Mouse (Mus musculus): Measurements from ENCODE around the gene Cep85l. TPM values are rescaled to one million over a fixed set of nuclear protein-coding genes. Genes with fewer than 3 reads are reported as not detected.

The Cep85l gene
- total RNA-seq, 2 experiments from 2014 or later: 22.8 to 25.1 TPM

DNA sequence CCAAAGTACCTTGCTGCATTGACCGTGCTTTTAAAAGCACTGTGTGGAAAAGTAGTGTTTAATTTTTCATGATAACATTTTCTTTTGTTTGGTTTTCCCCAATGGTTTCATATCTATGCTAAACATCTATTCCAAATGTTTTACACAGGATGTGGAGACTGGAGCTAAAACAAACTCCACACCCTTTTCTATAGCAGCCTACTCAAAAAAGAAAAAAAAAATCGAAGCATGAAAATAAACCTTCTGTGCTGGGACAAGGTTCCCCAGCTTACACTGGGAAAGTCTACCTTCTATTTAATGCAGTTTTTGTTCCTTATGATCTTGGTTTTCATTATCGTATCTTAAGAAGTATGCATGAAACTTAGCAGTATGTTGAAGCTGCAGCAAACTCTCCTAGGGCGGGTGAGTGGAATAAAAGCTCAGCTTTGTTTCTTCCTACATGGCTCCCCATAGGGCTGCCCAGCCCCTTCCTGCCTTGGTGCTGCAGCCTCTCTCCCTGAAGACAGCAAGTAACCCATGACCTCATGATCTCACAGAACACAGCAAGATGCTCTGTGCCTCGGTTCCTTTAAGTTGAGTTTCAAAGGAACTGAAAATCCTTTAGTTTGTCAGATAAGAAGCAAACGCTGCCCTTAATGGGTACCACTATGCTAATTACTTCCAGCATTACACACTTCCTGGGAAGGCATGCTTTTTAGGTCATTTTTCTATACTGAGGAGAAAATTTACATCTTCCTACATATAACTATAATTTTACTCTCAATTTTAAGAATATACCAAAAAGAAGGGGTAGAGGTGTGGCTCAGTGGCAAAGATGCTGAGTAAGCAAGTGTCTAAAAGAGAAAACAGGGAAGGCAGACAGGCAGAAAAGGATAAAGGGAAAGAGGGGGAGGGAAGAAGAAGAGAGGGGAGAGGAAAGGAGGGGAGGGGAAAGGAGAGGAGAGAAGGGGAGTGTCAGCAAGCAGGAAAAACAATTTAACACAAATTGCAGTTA lies 34.6 kb upstream of the Cep85l start:
- no peak overlapping the region for H3K4me3 ChIP-seq
- no peak for DNase-seq (ENCODE audit: low spot score in 2 of 2)
- H3K27ac ChIP-seq: 0 out of 2 replicates have a peak overlapping the region, but pooled peaks have one; percentile 32
- TF ChIP-seq CTCF (conservative IDR thresholded peaks at IDR 0.05): no peak

GRCm38 (mm10) chr10:53412936-53413335 lies 33.2 kb upstream of the Cep85l start:
- Histone ChIP-seq H3K4me3 (no peak overlapping the region), H3K27ac (no peak overlapping the region)
- DNase-seq (ENCODE audit: low spot score in 2 of 2): no peak
- TF ChIP-seq CTCF (conservative IDR thresholded peaks at IDR 0.05): no peak

GRCm38 (mm10) chr10:53412165-53412564 lies 32.4 kb upstream of the Cep85l start:
- no peak for DNase-seq (ENCODE audit: low spot score in 2 of 2)
- Histone ChIP-seq H3K4me3 (no peak overlapping the region), H3K27ac (no peak overlapping the region)
- TF ChIP-seq CTCF (conservative IDR thresholded peaks at IDR 0.05): no peak

DNA sequence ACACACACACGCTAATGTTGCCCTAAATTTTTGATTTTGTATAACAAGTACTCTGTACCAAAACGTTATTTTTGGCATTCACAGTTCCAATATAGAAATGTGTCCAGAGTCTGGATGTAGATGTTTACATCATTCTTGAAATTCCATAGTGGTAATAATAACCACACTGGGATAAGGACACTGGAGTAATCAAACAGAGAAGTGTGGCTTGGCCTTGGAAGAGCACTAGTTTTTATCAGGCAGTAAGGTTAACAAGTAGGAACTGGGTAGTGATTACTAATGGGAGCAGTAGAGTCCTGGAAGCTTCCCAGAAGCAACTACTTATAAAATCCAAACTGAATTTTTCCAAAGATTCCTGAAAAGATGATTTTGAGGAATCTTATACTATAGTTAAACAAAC lies 31.1 kb upstream of the Cep85l start:
- H3K4me3 ChIP-seq: no peak overlapping the region
- TF ChIP-seq CTCF (conservative IDR thresholded peaks at IDR 0.05): no peak
- no peak overlapping the region for H3K27ac ChIP-seq
- no peak for DNase-seq (ENCODE audit: low spot score in 2 of 2)

- no peak overlapping the region for H3K4me3 ChIP-seq
- H3K27ac ChIP-seq: peak overlapping the region; percentile 79
- TF ChIP-seq CTCF (conservative IDR thresholded peaks at IDR 0.05): no peak
- DNase-seq (ENCODE audit: low spot score in 2 of 2): no peak
These were observed 27.7 kb upstream of the Cep85l start for GRCm38 (mm10) chr10:53407422-53407821.

GRCm38 (mm10) chr10:53406845-53407244 lies 27.1 kb upstream of the Cep85l start:
- H3K4me3 ChIP-seq: no peak overlapping the region

DNA sequence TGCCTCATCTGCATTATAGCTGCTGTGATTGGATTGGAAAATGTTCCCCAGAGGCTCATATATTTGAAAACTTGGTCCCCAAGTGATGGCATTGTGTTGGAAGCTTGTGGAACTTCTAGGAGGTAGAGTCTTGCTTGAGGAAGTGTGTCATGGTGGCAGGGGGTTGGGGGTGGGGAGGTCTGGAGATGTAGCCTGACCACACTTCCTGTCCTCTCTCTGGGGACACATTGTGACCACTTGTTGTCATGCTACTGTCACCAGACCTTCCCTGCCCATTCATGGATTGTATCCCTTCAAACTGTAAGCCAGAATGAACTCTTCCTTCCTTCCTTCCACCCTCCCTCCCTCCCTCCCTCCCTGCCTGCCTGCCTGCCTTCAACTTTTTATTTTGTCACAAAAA lies 22.5 kb upstream of the Cep85l start:
- no peak overlapping the region for H3K27ac ChIP-seq
- DNase-seq (ENCODE audit: low spot score in 2 of 2): no peak
- no peak overlapping the region for H3K4me3 ChIP-seq
- TF ChIP-seq CTCF (conservative IDR thresholded peaks at IDR 0.05): no peak

More at GRCm38 (mm10) chr10:53406845-53407244, 27.1 kb upstream of the Cep85l start:
- no peak for DNase-seq (ENCODE audit: low spot score in 2 of 2)
- TF ChIP-seq CTCF (conservative IDR thresholded peaks at IDR 0.05): no peak
- H3K27ac ChIP-seq: peak overlapping the region; percentile 79; the same call in 1 of the 2 replicates

DNA sequence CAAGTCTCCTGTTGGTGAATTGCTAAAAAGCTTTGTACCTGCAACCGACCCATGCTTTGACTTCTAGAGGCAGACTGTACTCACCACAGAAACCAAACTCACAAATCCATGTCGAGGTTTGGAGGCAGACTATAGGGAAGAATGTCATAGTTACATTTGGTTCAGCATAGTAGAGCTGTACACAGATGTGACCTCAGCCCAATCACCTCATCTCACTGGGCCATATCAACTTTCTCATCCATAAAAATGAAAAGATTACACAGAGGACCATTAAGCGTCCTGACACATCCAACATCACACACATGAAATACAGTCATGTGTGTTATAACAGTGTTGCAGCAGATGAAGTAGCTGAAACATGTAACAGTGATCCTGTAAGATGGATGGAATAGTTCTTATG lies 19.3 kb upstream of the Cep85l start:
- Histone ChIP-seq H3K27ac (no peak overlapping the region), H3K4me3 (no peak overlapping the region)
- no peak for DNase-seq (ENCODE audit: low spot score in 2 of 2)
- TF ChIP-seq CTCF (conservative IDR thresholded peaks at IDR 0.05): no peak

- TF ChIP-seq CTCF (conservative IDR thresholded peaks at IDR 0.05): no peak
- H3K27ac ChIP-seq: peak overlapping the region; percentile 88
- DNase-seq (ENCODE audit: low spot score in 2 of 2): no peak
- H3K4me3 ChIP-seq: peak overlapping the region; percentile 47
These were observed 18.8 kb upstream of the Cep85l start for GRCm38 (mm10) chr10:53398540-53398902.

DNA sequence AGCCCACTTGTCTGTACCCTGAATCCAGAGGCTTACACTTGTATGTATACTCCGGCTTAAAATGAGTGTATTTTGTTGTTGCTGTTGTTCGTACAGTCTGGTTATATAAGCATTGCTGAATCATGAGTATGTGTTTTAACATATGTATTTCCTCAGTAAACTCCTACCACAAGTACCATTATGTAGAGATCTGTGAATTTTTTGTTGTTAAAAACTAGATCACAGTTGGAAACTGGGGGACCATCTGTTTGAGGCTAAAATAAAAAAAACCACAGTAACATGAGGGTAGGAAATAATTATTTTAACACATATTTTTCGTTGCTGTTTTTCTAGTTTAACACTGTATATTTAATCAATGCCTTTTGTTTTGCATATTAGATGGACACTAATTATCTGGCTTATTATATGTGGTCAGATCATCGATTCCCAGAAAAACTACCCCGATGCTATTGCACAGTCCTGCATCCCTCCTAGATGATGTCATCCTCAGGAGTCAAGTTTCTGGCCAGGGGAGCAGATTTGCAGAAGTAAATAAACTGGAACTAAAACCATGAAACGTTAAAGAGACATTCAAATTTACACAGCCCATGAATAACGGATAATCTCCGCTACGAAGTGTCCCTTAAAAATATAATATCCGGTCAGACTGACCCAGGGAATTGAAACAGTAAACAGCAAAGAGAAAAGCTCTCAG lies 18.2 kb upstream of the Cep85l start:
- Histone ChIP-seq H3K27ac (peak overlapping the region; percentile 88), H3K4me3 (peak overlapping the region; percentile 47)
- no peak for DNase-seq (ENCODE audit: low spot score in 2 of 2)
- no peak for TF ChIP-seq CTCF (conservative IDR thresholded peaks at IDR 0.05)

DNA sequence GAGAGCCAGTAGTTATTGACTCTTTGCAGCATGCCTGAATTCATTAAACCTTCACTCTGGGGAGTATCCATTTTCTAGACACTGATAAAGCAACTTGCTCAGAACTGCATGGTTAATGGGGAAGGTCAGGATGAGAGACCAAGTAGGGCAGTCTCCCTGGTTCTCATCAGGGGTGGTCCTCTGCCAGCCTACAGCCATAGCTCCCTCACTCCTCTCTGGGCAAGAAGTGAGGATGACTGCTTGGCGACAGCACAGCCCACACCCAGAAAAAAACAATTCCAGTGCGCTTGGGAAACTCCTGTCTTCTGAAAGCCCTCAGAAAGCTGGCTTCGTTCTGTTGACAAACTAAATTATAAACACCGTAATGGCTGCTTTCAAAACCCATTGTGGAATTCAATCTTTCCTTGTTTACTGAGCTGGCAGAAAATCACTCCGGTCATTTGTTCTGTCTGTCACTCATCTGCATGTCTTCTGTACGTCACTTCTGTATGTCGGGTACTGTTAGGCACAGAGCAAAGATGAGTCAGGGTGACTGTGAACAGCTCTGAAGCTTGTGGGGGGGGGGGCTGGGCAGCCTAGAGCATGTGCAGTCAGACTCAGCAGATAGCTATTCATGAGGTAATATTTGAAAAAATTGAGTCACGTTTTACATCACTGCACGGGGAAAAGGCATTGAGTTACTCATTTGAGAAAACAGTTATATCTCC lies 15.3 kb upstream of the Cep85l start:
- H3K4me3 ChIP-seq: no peak overlapping the region
- DNase-seq (ENCODE audit: low spot score in 2 of 2): no peak
- TF ChIP-seq CTCF (conservative IDR thresholded peaks at IDR 0.05): no peak
- no peak overlapping the region for H3K27ac ChIP-seq

- no peak for TF ChIP-seq CTCF (conservative IDR thresholded peaks at IDR 0.05)
- H3K4me3 ChIP-seq: no peak overlapping the region
- peak overlapping the region; percentile 79 for H3K27ac ChIP-seq
- peak; percentile 30 to 39 for DNase-seq (ENCODE audit: low spot score in 2 of 2)
These were observed 8.6 kb upstream of the Cep85l start for GRCm38 (mm10) chr10:53388227-53388920.
